Mouse (Mus musculus): ENCODE measurements around the gene Mypn. TPM values are rescaled to one million over a fixed set of nuclear protein-coding genes. Genes with fewer than 3 reads are reported as not detected.

Mypn gene
- total RNA-seq, 2 experiments from 2014 or later = 1.6 to 2.3 TPM

- peak; percentile 35 to 46 for DNase-seq (ENCODE audit: extremely low spot score in 1 of 2, low spot score in 1 of 2)
Observed at GRCm38 (mm10) chr10:63156919-63157318, 46.8 kb downstream of the Mypn start.

DNA sequence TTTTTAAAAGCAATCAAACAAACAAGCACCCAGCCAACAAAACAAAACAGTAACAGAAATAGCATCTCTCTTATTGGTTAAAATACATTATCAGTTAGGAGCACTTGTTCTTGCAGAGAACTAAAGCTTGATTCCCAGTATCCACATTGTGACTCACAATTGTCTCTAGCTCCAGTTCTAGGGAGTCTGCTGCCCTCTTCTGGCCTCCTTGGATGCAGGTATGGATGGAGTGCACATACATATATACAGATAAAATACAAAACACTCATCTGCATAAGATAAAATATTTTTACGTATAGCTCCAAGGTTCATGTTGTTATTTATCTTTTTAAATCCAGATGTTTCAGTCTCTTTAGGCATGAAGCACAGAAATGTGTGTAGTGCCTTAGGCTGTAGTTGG, 47.4 kb downstream of the Mypn start:
- no peak for DNase-seq (ENCODE audit: extremely low spot score in 1 of 2, low spot score in 1 of 2)

GRCm38 (mm10) chr10:63155668-63156350, 47.9 kb downstream of the Mypn start:
- no peak for DNase-seq (ENCODE audit: extremely low spot score in 1 of 2, low spot score in 1 of 2)

DNA sequence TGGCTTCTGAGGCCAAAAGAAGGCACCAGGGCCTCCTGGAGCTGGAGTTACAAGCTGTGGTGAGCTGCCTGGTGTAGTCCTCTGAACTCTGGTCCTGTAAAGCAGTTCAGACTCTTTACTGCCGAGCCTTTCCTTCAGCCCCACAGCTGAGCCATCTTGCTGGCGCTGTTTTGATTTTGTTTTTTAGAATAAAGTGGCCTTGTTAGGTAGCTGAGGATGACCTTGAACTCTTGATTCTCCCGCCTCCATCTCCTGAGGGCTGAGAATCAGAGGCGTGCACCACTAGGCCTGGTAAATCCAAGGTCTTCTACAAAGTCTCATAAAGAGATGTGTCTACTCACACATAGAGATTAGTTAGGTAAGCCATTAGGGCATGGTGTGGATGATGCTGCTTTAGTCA, 49.0 kb downstream of the Mypn start:
- DNase-seq (ENCODE audit: extremely low spot score in 1 of 2, low spot score in 1 of 2) = no peak

DNA sequence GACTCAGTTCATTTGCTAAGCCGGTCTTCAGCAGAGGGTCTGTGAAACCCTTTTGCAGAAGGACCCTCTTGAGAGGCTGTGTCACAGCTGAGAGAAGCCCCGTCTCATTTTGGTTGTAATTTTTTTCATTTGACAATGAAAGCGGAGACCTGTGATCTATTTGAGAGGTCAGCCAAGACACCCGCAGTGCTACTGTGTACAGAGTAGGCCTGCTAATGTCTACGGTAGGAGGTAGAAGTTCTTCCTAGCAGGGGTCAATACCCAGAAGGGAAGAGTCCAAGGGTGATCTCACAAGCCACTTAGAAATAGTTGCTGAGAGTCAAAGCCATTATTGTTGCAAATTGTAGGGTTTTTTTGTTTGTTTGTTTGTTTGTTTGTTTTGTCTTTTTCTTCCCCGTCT, 49.5 kb downstream of the Mypn start:
- DNase-seq (ENCODE audit: extremely low spot score in 1 of 2, low spot score in 1 of 2) = no peak

DNA sequence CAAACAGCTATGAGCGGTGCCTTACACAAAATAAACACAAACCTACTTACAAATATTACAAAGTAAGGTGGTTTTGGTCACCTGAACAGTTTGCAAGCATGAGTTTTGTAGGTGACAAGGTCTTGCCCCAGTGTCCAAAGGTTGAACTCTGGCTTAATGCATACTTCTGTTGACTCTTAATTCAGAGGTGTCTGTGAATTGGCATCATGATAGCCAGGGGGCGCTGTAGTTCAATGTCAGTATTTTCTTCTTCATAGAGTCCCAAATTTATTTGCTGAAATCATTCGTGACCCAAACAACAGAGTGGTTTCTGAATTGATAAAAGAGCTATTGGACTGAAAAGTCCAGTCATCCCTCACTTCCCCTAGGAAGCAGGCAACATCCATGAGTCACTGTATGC, 50.2 kb downstream of the Mypn start:
- DNase-seq (ENCODE audit: extremely low spot score in 1 of 2, low spot score in 1 of 2) = peak; percentile 52 to 85

- DNase-seq (ENCODE audit: extremely low spot score in 1 of 2, low spot score in 1 of 2) = no peak
Observed at GRCm38 (mm10) chr10:63152358-63152757, 51.4 kb downstream of the Mypn start.

DNA sequence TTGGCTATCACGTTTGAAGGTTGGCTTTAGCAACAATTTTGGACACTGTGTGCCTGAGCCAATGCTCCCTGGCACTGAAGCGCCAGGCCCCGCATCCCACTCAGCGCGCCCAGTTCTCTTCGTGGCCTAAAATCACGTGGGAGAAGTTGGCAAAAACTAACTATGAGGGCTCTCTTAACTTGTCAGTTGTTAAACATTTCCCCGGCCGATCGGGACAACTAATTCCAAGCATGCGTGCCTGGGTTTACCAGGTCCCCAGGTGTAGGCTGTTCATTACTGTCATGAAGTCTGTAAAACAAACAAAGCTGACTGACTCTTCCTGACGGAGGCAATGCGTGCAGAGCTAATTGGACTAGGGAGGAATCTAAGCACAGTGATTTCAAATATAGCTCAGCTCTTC, 61.1 kb downstream of the Mypn start:
- DNase-seq (ENCODE audit: extremely low spot score in 1 of 2, low spot score in 1 of 2) = no peak

- no peak for DNase-seq (ENCODE audit: extremely low spot score in 1 of 2, low spot score in 1 of 2)
Observed at GRCm38 (mm10) chr10:63136436-63136835, 67.3 kb downstream of the Mypn start.

DNA sequence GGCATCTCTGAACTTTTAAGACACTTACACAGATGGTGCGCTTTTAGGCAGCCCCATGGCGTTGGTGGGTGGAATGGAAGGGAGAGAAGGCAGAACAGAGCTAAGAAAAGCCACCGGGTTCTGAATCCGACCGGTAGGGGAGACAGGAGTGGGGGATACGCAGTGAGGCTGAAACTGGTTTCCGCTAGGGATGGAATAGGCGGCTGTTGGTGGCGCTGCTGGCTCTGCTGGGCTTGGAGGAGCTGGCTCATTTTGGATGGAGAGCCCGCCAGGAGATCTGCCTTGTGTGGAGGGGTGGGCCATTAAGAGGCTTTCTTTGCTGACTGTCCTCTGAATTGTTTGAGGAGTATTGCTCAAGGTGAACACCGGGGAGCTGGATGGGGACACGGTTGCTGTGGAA, 68.1 kb downstream of the Mypn start:
- DNase-seq (ENCODE audit: extremely low spot score in 1 of 2, low spot score in 1 of 2) = no peak

GRCm38 (mm10) chr10:63133326-63133725, 70.4 kb downstream of the Mypn start:
- DNase-seq (ENCODE audit: extremely low spot score in 1 of 2, low spot score in 1 of 2) = no peak

- no peak for DNase-seq (ENCODE audit: extremely low spot score in 1 of 2, low spot score in 1 of 2)
Observed at GRCm38 (mm10) chr10:63132356-63132755, 71.4 kb downstream of the Mypn start.

- no peak for DNase-seq (ENCODE audit: extremely low spot score in 1 of 2, low spot score in 1 of 2)
Observed at GRCm38 (mm10) chr10:63130500-63130899, 73.3 kb downstream of the Mypn start.

DNA sequence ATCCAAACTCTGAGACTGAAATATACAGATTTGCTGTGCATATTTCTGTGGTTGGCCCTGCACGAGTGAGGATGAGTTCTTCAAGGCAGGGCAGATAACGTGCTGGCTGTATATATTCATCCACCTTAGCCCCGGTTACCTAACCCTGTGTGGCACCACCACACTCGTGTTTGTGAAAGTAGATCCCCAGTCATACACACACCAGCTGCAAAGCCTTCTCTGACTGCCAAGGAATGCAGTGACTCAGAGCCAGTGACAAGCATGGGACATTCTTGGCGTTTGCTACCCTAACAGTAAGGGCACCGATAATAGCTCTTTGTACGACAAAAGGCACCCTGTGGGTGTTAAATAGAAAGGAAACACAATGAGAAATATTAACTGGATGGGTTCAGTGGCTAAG, 75.5 kb downstream of the Mypn start:
- DNase-seq (ENCODE audit: extremely low spot score in 1 of 2, low spot score in 1 of 2) = no peak

DNA sequence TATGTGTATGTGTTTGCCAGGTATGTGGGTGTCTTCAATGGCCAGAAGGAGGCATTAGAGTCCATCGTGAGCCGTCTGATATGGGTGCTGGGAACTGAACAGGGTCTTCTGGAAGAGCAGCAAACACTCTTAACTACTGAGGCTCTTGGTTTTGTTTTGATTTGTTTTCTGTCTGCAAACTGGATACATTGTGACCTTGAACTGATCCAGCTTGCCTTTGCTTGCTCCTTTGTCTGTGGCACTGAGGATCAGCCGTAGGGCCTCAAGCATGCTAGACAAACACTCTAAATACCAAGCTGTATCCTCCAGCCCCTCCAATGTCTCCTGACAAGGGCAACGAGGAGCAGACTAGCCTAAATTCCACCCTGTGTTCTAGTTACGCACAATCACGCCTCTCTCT, 76.6 kb downstream of the Mypn start:
- no peak for DNase-seq (ENCODE audit: extremely low spot score in 1 of 2, low spot score in 1 of 2)

GRCm38 (mm10) chr10:63126116-63126515, 77.6 kb downstream of the Mypn start:
- no peak for DNase-seq (ENCODE audit: extremely low spot score in 1 of 2, low spot score in 1 of 2)

DNA sequence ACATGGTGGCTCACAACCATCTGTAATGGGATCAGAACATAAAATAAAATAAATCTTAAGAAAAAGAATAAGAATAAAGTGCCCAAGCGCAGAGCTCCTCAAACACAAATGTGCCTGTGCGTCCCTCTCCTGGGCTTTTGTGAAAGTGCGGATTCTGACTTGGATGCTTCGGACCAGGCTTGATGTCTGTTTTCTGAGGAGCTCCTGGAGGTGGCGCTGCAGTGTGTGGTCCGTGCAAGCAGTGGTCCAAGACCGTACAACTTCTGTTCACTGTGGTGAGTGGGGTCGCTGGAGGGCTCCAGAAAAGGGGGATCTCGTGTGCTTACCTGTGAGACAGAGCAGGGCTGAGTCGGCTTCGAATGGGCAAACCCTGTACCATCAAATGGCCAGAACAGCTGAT, 78.4 kb downstream of the Mypn start:
- DNase-seq (ENCODE audit: extremely low spot score in 1 of 2, low spot score in 1 of 2) = no peak

DNA sequence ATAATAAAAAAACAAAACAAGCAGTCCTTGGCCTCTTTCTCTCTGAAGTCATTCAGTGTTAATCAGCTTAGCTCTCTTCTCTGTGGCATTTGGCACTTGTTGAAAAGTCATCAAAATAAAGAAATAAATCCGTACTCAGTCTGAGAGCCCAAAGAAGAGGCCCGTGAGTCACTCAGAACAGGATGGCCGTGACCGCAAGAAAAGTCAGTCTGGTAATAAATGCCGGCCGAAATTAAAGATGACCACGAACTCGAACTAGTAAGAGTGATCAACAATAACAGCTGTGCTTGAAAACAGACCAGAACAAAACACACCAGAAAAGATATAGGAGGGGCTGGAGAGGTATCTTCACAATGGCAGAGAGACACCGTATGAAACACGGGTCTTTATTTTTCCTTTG, 79.7 kb downstream of the Mypn start:
- DNase-seq (ENCODE audit: extremely low spot score in 1 of 2, low spot score in 1 of 2) = no peak

DNA sequence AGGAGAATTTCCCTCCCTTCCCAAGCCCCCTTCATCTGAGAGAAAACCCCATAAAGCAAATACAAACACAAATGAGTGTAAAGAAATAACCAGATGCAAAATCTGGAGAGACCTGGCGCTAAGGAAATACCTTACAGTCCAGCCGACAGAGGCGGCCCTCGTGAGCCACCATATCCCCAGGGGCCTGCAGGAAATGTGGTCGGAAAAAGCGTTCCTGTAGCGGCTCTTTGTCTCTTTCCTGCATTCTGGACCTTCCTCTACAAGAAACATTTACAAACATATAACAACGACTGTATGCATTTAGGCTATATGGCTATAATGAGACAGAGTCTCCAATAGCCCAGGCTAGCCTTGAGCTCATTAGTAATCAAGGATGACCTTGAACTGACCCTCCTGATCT, 80.6 kb downstream of the Mypn start:
- DNase-seq (ENCODE audit: extremely low spot score in 1 of 2, low spot score in 1 of 2) = no peak

DNA sequence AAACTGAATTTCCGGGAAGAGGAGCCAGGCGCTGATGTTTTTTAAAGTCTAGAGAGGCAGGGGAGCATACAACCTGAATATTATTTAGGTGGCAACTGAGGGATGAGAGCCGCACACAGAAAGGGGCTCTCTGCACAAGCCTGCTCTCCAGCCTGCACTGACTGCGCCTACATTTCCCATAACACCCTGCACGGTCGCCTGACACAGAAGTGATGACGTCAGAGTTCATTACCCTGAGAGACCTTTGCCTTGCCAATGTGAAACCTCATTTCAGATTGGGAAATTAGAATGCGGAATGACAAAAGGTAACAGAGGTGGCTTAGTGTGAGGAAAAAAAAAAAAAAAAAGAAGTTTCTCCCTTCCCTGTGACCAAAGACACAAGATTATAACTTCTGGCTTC, 81.2 kb downstream of the Mypn start:
- no peak for DNase-seq (ENCODE audit: extremely low spot score in 1 of 2, low spot score in 1 of 2)

- no peak for DNase-seq (ENCODE audit: extremely low spot score in 1 of 2, low spot score in 1 of 2)
Observed at GRCm38 (mm10) chr10:63121961-63122360, 81.8 kb downstream of the Mypn start.

- DNase-seq (ENCODE audit: extremely low spot score in 1 of 2, low spot score in 1 of 2) = no peak
Observed at GRCm38 (mm10) chr10:63119916-63120315, 83.8 kb downstream of the Mypn start.

DNA sequence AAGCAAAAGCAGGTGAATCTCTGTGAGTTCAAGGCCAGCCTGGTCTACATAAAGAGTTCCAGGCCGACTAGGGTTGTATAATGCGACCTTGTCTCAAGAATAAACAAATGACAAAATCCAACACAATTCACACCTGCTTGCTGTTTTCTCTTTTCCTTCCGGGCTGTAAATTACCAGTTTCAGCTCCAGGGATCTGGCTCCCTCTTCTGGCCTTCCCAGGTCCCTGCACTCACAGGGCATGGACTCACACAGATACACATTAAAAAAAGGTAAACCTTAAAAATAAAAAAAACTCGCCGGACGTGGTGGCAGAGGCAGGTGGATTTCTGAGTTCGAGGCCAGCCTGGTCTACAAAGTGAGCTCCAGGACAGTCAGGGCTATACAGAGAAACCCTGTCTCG, 86.2 kb downstream of the Mypn start:
- DNase-seq (ENCODE audit: extremely low spot score in 1 of 2, low spot score in 1 of 2) = no peak
